ENCODE assay signal across 13 mouse cellular contexts in genomic region chr11:35389780-35390435, GRCm38 (mm10).
"Had no signal": no experiment of that assay in that cellular context is flagged by ENCODE, and none has a peak within 500 bp of the region (broad histone marks: within the 10 kb centered on the region; RNA-seq: fewer than 3 reads in every experiment).

No protein-coding gene starts in this region.

- H3K36me3 ChIP-seq: limb, embryonic 15.5 days; liver, embryonic 13.5 days; lung, embryonic 15.5 days; midbrain, embryonic 13.5 days; neural tube, embryonic 15.5 days had no signal

- H3K4me2 ChIP-seq: limb, embryonic 15.5 days; liver, embryonic 13.5 days; lung, embryonic 15.5 days; midbrain, embryonic 13.5 days; neural tube, embryonic 15.5 days had no signal

- H3K9me3 ChIP-seq: limb, embryonic 15.5 days; liver, embryonic 13.5 days; lung, embryonic 15.5 days; midbrain, embryonic 13.5 days; neural tube, embryonic 15.5 days had no signal

- ATAC-seq: liver, postnatal 0 days; midbrain, embryonic 13.5 days had no signal

- H3K4me3 ChIP-seq: limb, embryonic 15.5 days; liver, embryonic 13.5 days; lung, embryonic 15.5 days; midbrain, embryonic 13.5 days; myocyte; neural tube, embryonic 15.5 days had no signal

- H3K4me1 ChIP-seq: liver, embryonic 13.5 days; midbrain, embryonic 13.5 days had no signal

- DNase-seq: liver, embryonic 13.5 days; liver, postnatal 0 days; lung, postnatal 36 days; right cerebral cortex, adult 18-20 months; right cerebral cortex, postnatal 4 days; spleen, adult 18-20 months; thymus, adult 18-20 months; thymus, postnatal 14 days had no signal

- H3K27ac ChIP-seq: limb, embryonic 15.5 days; liver, embryonic 13.5 days; lung, embryonic 15.5 days; midbrain, embryonic 13.5 days; neural tube, embryonic 15.5 days had no signal

- H3K27me3 ChIP-seq: limb, embryonic 15.5 days; liver, embryonic 13.5 days; lung, embryonic 15.5 days had no signal

- H3K9ac ChIP-seq: limb, embryonic 15.5 days; liver, embryonic 13.5 days; liver, postnatal 0 days; lung, embryonic 15.5 days; midbrain, embryonic 13.5 days; neural tube, embryonic 15.5 days had no signal
